Mouse (Mus musculus) layer of hippocampus, postnatal 10 days (tissue): Measurements from ENCODE around the gene Lfng. TPM values are rescaled to one million over a fixed set of nuclear protein-coding genes. Genes with fewer than 3 reads are reported as not detected.

Experiments
- DNase-seq, 2 experiments: peaks; one replicate each; pipeline ENCODE4 v3.0.0; 2021; ENCODE audit warnings: low spot score in 2 of 2
- total RNA-seq, 2 experiments: library from RNA; stranded (reverse); gene quantifications; 2 replicates each; pipeline ENCODE4 v1.2.3; 2021

The Lfng gene
- total RNA-seq, 2 experiments from 2014 or later: 29.3 to 38.8 TPM

- DNase-seq: no peak
Measured at GRCm38 (mm10) chr5:140639312-140639711, 32.2 kb downstream of the Lfng start.

GRCm38 (mm10) chr5:140639871-140640270 lies 32.8 kb downstream of the Lfng start:
- DNase-seq: no peak

GRCm38 (mm10) chr5:140640812-140641211 lies 33.7 kb downstream of the Lfng start:
- no peak for DNase-seq

GRCm38 (mm10) chr5:140641254-140641928 lies 34.3 kb downstream of the Lfng start:
- no peak for DNase-seq

- DNase-seq: peak in 1 of 2 experiments; percentile 48
Measured at GRCm38 (mm10) chr5:140642076-140642475, 35.0 kb downstream of the Lfng start.

GRCm38 (mm10) chr5:140644263-140644662 lies 37.1 kb downstream of the Lfng start:
- DNase-seq: no peak

GRCm38 (mm10) chr5:140644702-140645201 lies 37.6 kb downstream of the Lfng start:
- DNase-seq: no peak

GRCm38 (mm10) chr5:140645454-140645853 lies 38.3 kb downstream of the Lfng start:
- DNase-seq: no peak

GRCm38 (mm10) chr5:140646171-140646570 lies 39.1 kb downstream of the Lfng start:
- no peak for DNase-seq

GRCm38 (mm10) chr5:140647031-140647760 lies 40.1 kb downstream of the Lfng start:
- DNase-seq: no peak

GRCm38 (mm10) chr5:140647821-140648518 lies 40.9 kb downstream of the Lfng start:
- peak; percentile 84 to 89 for DNase-seq

GRCm38 (mm10) chr5:140648519-140649100 lies 41.5 kb downstream of the Lfng start, which contains the start of gene Ttyh3:
Ttyh3 (minus strand) TSS chr5:140649031.
- DNase-seq: no peak

GRCm38 (mm10) chr5:140649101-140649667 lies 42.1 kb downstream of the Lfng start:
- peak; percentile 97 to 98 for DNase-seq

- DNase-seq: no peak
Measured at GRCm38 (mm10) chr5:140649881-140650414, 42.8 kb downstream of the Lfng start.

- DNase-seq: no peak
Measured at GRCm38 (mm10) chr5:140651231-140651630, 44.1 kb downstream of the Lfng start.

GRCm38 (mm10) chr5:140652587-140652986 lies 45.5 kb downstream of the Lfng start:
- DNase-seq: no peak

- DNase-seq: no peak
Measured at GRCm38 (mm10) chr5:140654096-140654845, 47.2 kb downstream of the Lfng start.

- peak; percentile 70 to 77 for DNase-seq
Measured at GRCm38 (mm10) chr5:140659607-140660272, 52.6 kb downstream of the Lfng start.

GRCm38 (mm10) chr5:140660398-140660797 lies 53.3 kb downstream of the Lfng start:
- no peak for DNase-seq
